Mouse (Mus musculus): ENCODE results near the gene Gm17387. TPM values are rescaled to one million over a fixed set of nuclear protein-coding genes. Genes with fewer than 3 reads are reported as not detected.

Gene Gm17387
- total and polyA plus RNA-seq, 2 experiments, result not detected

DNA sequence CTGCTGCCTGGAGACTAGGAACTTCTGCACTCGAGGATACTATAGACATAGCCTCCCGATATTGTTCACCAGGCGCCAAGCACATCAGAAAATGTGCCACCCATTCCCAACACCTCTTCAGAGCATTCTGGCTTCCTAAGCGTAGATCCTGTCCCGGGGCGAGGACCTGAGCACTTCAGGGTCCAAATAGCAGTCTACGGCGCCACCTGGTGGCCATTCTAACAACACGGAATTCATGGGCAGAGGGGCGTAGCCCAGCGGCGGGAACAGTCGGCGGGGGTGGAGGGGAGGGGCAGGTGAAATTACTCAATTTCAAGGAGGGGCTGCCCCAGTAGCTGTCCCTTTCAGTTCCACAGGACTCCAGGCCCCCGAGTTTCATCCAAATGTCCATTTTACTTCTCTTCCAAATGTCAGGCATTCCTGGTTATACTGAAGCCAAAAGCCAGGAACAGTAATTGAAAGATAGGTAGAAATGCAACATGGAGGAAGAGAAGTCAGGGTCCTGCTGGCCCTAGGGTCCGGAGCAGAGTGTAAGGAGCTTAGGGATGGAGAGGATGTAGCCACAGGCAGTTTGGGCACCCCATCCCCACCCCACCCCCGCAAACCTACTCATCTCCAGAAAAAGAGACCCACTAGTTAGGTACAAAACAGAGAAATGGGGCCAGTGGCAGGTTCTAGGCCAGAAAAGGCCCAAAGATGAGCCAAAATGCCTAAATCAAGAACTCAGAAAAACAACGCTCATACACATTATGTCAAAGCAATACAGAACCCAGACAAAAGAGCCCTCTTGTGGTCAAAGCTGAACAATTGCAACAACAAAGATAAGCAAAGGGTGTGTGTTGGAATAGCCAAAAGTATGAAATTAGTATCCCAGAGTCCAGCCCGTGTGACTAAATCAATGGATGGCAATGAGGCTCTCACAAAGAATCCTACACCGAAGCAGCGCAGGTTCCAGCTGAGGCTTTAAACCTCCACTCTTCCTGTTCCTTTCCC lies 19.6 kb downstream of the Gm17387 start:
- TF ChIP-seq POLR2A (IDR thresholded peaks at IDR 0.05; ENCODE audit: extremely low read depth, insufficient read depth, low read length) (no peak), CTCF (IDR thresholded peaks at IDR 0.05; ENCODE audit: low read depth, low read length) (peak; percentile 93)
- Histone ChIP-seq H3K27ac (replicated peaks; ENCODE audit: insufficient read depth, low read depth, low read length) (peak overlapping the region; percentile 93), H3K79me2 (ENCODE audit: control insufficient read depth, insufficient read depth, low read length) (no peaks in the 10 kb centered on the region), H3K9ac (ENCODE audit: low read depth, low read length) (peak overlapping the region; percentile 79), H3K36me3 (ENCODE audit: control insufficient read depth, insufficient read depth, low read length) (no peaks in the 10 kb centered on the region), H3K4me3 (ENCODE audit: insufficient read depth, low read depth, low read length) (peak overlapping the region; percentile 47), H3K4me1 (ENCODE audit: control insufficient read depth, insufficient read depth, low read length) (peaks cover 15% of the 10 kb centered on the region), H3K27me3 (ENCODE audit: control insufficient read depth, insufficient read depth, low read length) (no peaks in the 10 kb centered on the region)
- DNase-seq (ENCODE audit: extremely low read depth, low read depth, low spot score), result peak; percentile 79
- WGBS, result 2% methylated on average over 21 of the region's 21 CpGs

DNA sequence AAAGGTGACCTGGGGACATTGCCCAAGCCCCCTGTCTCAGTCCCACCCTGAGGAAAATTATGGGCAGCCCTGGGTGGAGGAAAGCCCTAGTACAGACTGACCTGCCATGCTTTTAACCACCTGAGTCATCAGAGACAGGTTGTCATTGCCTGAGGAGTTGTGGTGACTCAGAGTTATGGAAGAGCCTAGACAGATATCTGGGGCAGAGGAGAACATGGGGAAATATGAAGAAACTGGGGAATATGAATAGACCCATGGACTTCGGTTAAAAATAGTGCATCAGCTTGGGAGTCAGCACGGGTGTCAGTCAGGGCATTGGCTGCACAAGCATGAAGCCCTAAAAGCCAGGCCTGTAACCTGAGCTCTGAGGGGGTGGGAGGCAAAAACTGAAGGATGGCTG lies 20.4 kb downstream of the Gm17387 start:
- no peaks in the 10 kb centered on the region for H3K27me3 ChIP-seq (ENCODE audit: control insufficient read depth, insufficient read depth, low read length)
- DNase-seq (ENCODE audit: extremely low read depth, low read depth, low spot score), result no peak
- no peak overlapping the region for H3K4me3 ChIP-seq (ENCODE audit: insufficient read depth, low read depth, low read length)
- TF ChIP-seq POLR2A (IDR thresholded peaks at IDR 0.05; ENCODE audit: extremely low read depth, insufficient read depth, low read length), result no peak
- TF ChIP-seq CTCF (IDR thresholded peaks at IDR 0.05; ENCODE audit: low read depth, low read length), result no peak
- WGBS, result 61% methylated on average over 2 of the region's 2 CpGs
- no peaks in the 10 kb centered on the region for H3K79me2 ChIP-seq (ENCODE audit: control insufficient read depth, insufficient read depth, low read length)
- H3K27ac ChIP-seq (replicated peaks; ENCODE audit: insufficient read depth, low read depth, low read length), result peak overlapping the region; percentile 32
- H3K4me1 ChIP-seq (ENCODE audit: control insufficient read depth, insufficient read depth, low read length), result peaks cover 15% of the 10 kb centered on the region
- H3K9ac ChIP-seq (ENCODE audit: low read depth, low read length), result no peak overlapping the region
- H3K36me3 ChIP-seq (ENCODE audit: control insufficient read depth, insufficient read depth, low read length), result no peaks in the 10 kb centered on the region

DNA sequence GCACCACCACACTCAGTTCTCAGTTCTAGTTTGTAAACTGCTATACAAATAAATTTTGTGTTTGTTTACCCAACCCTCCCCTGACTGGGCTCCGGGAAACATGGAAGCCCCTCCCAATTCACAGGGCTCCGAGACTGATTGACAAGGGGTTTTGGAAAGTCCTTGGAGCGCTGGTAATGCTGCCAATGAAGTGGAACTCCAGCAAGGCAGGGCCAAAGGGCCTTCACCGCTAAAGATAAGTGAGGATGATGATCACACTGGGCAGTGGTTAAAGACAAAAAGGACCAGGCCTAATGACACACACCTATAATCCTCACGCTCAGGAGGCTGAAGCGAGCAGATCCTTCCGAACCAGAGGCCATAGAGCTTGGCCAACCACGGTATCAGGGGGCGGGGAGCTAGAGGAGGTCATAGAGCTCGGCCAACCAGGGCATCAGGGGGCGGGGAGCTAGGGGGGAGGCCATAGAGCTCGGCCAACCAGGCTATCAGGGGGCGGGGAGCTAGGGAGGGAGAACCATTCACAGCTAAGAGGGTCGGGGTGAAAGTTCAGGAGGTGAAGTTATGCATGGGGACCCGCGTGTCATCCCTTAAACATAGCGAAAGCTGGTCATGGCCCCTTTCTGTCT lies 22.2 kb downstream of the Gm17387 start:
- Histone ChIP-seq H3K27ac (replicated peaks; ENCODE audit: insufficient read depth, low read depth, low read length) (peak overlapping the region; percentile 97), H3K27me3 (ENCODE audit: control insufficient read depth, insufficient read depth, low read length) (no peaks in the 10 kb centered on the region), H3K36me3 (ENCODE audit: control insufficient read depth, insufficient read depth, low read length) (no peaks in the 10 kb centered on the region), H3K4me1 (ENCODE audit: control insufficient read depth, insufficient read depth, low read length) (peaks cover 15% of the 10 kb centered on the region), H3K79me2 (ENCODE audit: control insufficient read depth, insufficient read depth, low read length) (no peaks in the 10 kb centered on the region), H3K9ac (ENCODE audit: low read depth, low read length) (peak overlapping the region; percentile 73), H3K4me3 (ENCODE audit: insufficient read depth, low read depth, low read length) (peak overlapping the region; percentile 44; the same call in 1 of the 2 replicates)
- TF ChIP-seq POLR2A (IDR thresholded peaks at IDR 0.05; ENCODE audit: extremely low read depth, insufficient read depth, low read length), result peak; percentile 20; the same call in 1 of the 2 replicates
- TF ChIP-seq CTCF (IDR thresholded peaks at IDR 0.05; ENCODE audit: low read depth, low read length), result no peak
- DNase-seq (ENCODE audit: extremely low read depth, low read depth, low spot score), result peak; percentile 91
- 21% methylated on average over 17 of the region's 17 CpGs for WGBS

DNA sequence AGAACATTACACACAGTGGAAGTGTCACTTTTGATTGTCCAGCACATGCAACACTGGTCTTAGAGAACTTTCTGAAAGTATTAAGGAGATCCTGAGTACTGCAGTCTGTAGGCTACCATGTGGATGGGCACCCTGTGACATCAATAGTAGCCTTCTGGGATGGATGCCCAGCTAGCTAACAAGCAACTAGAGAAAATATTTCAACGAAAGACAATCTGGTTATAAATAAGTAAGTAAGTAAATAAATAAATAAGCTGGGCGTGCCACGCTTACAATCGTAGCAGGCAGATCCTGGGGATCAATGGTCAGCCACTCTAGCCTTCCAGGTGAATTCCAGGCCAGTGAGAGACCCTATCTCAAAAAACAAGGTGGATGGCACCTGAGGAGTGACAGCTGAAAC lies 23.1 kb downstream of the Gm17387 start:
- peaks cover 15% of the 10 kb centered on the region for H3K4me1 ChIP-seq (ENCODE audit: control insufficient read depth, insufficient read depth, low read length)
- H3K27ac ChIP-seq (replicated peaks; ENCODE audit: insufficient read depth, low read depth, low read length), result peak overlapping the region; percentile 97
- H3K27me3 ChIP-seq (ENCODE audit: control insufficient read depth, insufficient read depth, low read length), result no peaks in the 10 kb centered on the region
- peak overlapping the region; percentile 44 for H3K4me3 ChIP-seq (ENCODE audit: insufficient read depth, low read depth, low read length)
- H3K36me3 ChIP-seq (ENCODE audit: control insufficient read depth, insufficient read depth, low read length), result no peaks in the 10 kb centered on the region
- TF ChIP-seq CTCF (IDR thresholded peaks at IDR 0.05; ENCODE audit: low read depth, low read length) (no peak), POLR2A (IDR thresholded peaks at IDR 0.05; ENCODE audit: extremely low read depth, insufficient read depth, low read length) (no peak)
- 17% methylated on average over 4 of the region's 4 CpGs for WGBS
- DNase-seq (ENCODE audit: extremely low read depth, low read depth, low spot score), result peak; percentile 82
- H3K79me2 ChIP-seq (ENCODE audit: control insufficient read depth, insufficient read depth, low read length), result no peaks in the 10 kb centered on the region
- peak overlapping the region; percentile 76 for H3K9ac ChIP-seq (ENCODE audit: low read depth, low read length)

DNA sequence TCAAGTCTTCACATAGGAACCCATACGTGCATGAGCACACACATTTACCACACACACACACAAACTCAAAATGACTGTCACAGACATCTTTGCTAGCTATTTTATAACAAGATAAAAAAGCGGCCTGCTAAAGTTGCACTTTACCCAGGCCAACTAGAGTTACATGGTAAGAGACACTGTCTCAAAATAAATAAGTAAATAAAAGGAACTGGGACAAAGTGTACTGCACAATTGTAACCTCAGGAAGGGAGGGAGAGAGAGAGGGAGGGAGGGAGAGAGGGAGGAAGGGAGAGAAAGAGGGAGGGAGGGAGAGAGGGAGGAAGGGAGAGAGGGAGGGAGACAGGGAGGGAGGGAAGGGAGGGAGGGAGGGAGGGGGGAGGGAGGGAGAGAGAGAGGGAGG lies 23.5 kb downstream of the Gm17387 start:
- no peaks in the 10 kb centered on the region for H3K27me3 ChIP-seq (ENCODE audit: control insufficient read depth, insufficient read depth, low read length)
- peak overlapping the region; percentile 33; the same call in 1 of the 2 replicates for H3K4me3 ChIP-seq (ENCODE audit: insufficient read depth, low read depth, low read length)
- peak; percentile 92 for DNase-seq (ENCODE audit: extremely low read depth, low read depth, low spot score)
- no peaks in the 10 kb centered on the region for H3K79me2 ChIP-seq (ENCODE audit: control insufficient read depth, insufficient read depth, low read length)
- H3K4me1 ChIP-seq (ENCODE audit: control insufficient read depth, insufficient read depth, low read length), result peaks cover 13% of the 10 kb centered on the region
- peak overlapping the region; percentile 97 for H3K27ac ChIP-seq (replicated peaks; ENCODE audit: insufficient read depth, low read depth, low read length)
- no peaks in the 10 kb centered on the region for H3K36me3 ChIP-seq (ENCODE audit: control insufficient read depth, insufficient read depth, low read length)
- TF ChIP-seq POLR2A (IDR thresholded peaks at IDR 0.05; ENCODE audit: extremely low read depth, insufficient read depth, low read length), result no peak
- no peak for TF ChIP-seq CTCF (IDR thresholded peaks at IDR 0.05; ENCODE audit: low read depth, low read length)
- H3K9ac ChIP-seq (ENCODE audit: low read depth, low read length), result peak overlapping the region; percentile 76
- WGBS, result 23% methylated on average over 2 of the region's 2 CpGs

Data from liver, adult 2 months (tissue).